Mouse (Mus musculus): Measurements from ENCODE around the gene Upk3a.

Gene Upk3a

GRCm38 (mm10) chr15:85047865-85048264, 30.9 kb downstream of the Upk3a start:
- no peak for DNase-seq (ENCODE audit: low spot score in 2 of 2)

- DNase-seq (ENCODE audit: low spot score in 2 of 2), result no peak
Observed at GRCm38 (mm10) chr15:85049758-85050157, 32.8 kb downstream of the Upk3a start.

- DNase-seq (ENCODE audit: low spot score in 2 of 2), result no peak
Observed at GRCm38 (mm10) chr15:85054098-85054497, 37.2 kb downstream of the Upk3a start.

GRCm38 (mm10) chr15:85055186-85055585, 38.2 kb downstream of the Upk3a start:
- DNase-seq (ENCODE audit: low spot score in 2 of 2), result no peak

GRCm38 (mm10) chr15:85063421-85063820, 46.5 kb downstream of the Upk3a start:
- no peak for DNase-seq (ENCODE audit: low spot score in 2 of 2)

- peak in 1 of 2 experiments; percentile 23 for DNase-seq (ENCODE audit: low spot score in 2 of 2)
Observed at GRCm38 (mm10) chr15:85070561-85070960, 53.6 kb downstream of the Upk3a start.

All from urinary bladder, adult 18-20 months (tissue).